Mouse (Mus musculus): Measurements from ENCODE around the gene Mettl15. TPM values are rescaled to one million over a fixed set of nuclear protein-coding genes. Genes with fewer than 3 reads are reported as not detected.

Mettl15 gene
- total and polyA plus RNA-seq, 3 experiments = 3.1 to 5.3 TPM; not detected in 1

DNA sequence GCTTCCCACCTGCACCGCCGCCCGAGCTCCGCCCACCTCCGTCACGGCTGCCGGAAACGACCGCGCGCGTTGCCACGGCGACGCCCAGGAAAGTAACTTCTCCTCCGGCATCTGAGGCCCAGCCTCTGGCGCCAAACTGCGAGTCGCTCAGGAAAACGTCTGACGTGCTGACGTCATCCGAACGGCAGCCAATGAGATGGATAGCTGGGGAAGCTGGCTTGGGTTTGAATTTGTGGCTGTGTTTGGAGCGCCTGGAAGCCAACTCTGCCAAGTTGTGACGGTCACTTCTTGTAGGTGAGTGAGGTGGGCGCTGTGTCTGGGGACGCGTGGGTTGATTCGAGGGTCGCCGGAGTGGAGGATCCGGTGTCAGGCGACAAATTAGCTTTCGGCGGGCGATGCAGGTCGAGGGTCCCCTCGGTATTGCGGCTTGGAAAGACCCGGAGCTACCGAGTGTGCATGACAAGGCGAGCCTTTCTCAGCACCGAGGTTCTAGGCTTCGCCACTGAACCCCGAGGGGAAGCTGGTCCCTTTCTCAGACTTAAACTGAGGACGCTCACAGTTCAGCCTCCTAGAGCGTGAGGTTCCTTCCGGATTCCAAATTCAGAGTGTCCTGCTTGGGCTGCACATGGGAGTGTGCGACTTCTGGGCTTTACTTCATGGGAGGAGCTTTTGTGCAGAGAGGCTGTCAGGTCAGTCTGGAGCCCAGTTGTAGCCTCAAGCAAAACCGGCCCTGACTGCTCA lies at the start of gene Mettl15, which contains the start of gene Kif18a (continued):
- no peak for TF ChIP-seq USF2 (IDR thresholded peaks at IDR 0.05; ENCODE audit: borderline replicate concordance in 1 of 2, insufficient read depth in 1 of 2, low read depth in 1 of 2, low read length in 2 of 2)
- no peak for TF ChIP-seq RAD21 (IDR thresholded peaks at IDR 0.05; ENCODE audit: low read depth, low read length)
- no peak for TF ChIP-seq BHLHE40 (IDR thresholded peaks at IDR 0.05; ENCODE audit: borderline replicate concordance, low read depth, low read length)

DNA sequence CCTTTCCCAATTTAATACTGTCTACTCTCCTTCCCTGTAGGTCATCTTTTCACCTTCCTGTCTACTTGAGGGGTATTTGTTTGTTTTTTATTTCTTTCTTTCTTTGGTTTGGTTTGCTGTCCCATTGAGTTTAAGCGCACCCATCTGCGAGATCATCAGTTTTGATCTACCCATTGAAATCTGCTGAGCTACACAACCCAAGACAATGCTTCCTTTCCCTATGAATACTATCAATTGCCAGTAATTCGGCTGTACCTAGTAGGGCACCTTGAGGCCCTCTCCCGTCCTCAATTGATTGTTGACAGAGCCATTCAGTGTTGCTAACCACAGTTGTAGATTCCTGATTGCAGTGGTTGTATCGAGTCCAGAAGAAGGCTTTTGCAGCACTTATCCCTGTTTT lies 30.8 kb upstream of the Mettl15 start:
- TF ChIP-seq USF2 (IDR thresholded peaks at IDR 0.05; ENCODE audit: borderline replicate concordance in 1 of 2, insufficient read depth in 1 of 2, low read depth in 1 of 2, low read length in 2 of 2) (no peak), NELFE (IDR thresholded peaks at IDR 0.05; ENCODE audit: low read depth, low read length) (no peak), E2F4 (IDR thresholded peaks at IDR 0.05; ENCODE audit: borderline replicate concordance, low read depth, low read length) (no peak), RCOR1 (IDR thresholded peaks at IDR 0.05; ENCODE audit: low read depth, low read length) (no peak), HCFC1 (IDR thresholded peaks at IDR 0.05; ENCODE audit: low read depth, low read length) (no peak), NRF1 (IDR thresholded peaks at IDR 0.05; ENCODE audit: insufficient read depth, low read depth, low read length, poor library complexity, severe bottlenecking) (no peak), ETS1 (IDR thresholded peaks at IDR 0.05; ENCODE audit: low read depth, low read length) (no peak), JUND (IDR thresholded peaks at IDR 0.05; ENCODE audit: low read depth, low read length) (no peak), TBP (IDR thresholded peaks at IDR 0.05; ENCODE audit: low read depth, low read length) (no peak), RAD21 (IDR thresholded peaks at IDR 0.05; ENCODE audit: low read depth, low read length) (no peak), POLR2AphosphoS5 (IDR thresholded peaks at IDR 0.05; ENCODE audit: borderline replicate concordance, low read depth, low read length) (no peak), KAT2A (conservative IDR thresholded peaks at IDR 0.05; ENCODE audit: low read depth, low read length) (no peak)

DNA sequence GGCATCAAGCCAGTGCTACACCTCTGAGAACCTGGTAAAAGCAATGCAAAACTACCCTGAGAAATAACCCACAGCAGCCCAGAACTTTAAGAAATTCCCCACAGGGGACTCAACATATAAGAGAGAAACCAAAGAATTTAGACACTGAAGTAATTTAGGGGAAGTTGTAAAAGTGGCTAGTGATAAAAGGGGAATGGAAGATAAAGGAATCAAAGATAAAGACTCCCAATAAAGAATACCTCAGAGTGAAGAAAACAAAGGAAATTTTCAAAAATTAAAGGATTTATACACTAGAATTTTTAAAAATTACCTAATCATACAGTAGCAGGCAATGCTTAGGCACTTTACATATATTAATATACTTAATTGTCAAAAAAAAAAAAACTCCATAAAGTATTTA lies 23.1 kb upstream of the Mettl15 start:
- Histone ChIP-seq H3K9ac (ENCODE audit: control insufficient read depth, low read depth, low read length, poor library complexity, severe bottlenecking) (no peak overlapping the region), H3K4me1 (ENCODE audit: control insufficient read depth in 1 of 2, insufficient read depth in 2 of 2, low read length in 2 of 2) (peaks cover 3 to 4% of the 10 kb centered on the region in 2 experiments; a peak in 2 of 4 replicates), H3K27ac (ENCODE audit: control insufficient read depth, low read depth, low read length) (no peak overlapping the region), H3K27me3 (ENCODE audit: control insufficient read depth in 1 of 2, insufficient read depth in 2 of 2, low read length in 2 of 2) (no peaks in the 10 kb centered on the region), H3K9me3 (replicated peaks; ENCODE audit: insufficient read depth, low read length) (no peaks in the 10 kb centered on the region), H3K79me2 (ENCODE audit: control insufficient read depth, insufficient read depth, low read length, poor library complexity) (no peaks in the 10 kb centered on the region), H3K4me3 (ENCODE audit: control insufficient read depth in 1 of 2, insufficient read depth in 1 of 2, low read depth in 2 of 2, low read length in 2 of 2) (no peak overlapping the region), H3K36me3 (ENCODE audit: control insufficient read depth in 1 of 2, insufficient read depth in 2 of 2, low read length in 2 of 2) (peaks cover 15 to 25% of the 10 kb centered on the region in 2 experiments)
- no peak for TF ChIP-seq CHD2 (IDR thresholded peaks at IDR 0.05; ENCODE audit: low read length)
- no peak for TF ChIP-seq MAX (IDR thresholded peaks at IDR 0.05; ENCODE audit: low read length)
- peak; percentile 85 for TF ChIP-seq GATA1 (IDR thresholded peaks at IDR 0.05; ENCODE audit: low read depth, low read length)
- TF ChIP-seq NRF1 (IDR thresholded peaks at IDR 0.05; ENCODE audit: insufficient read depth, low read depth, low read length, poor library complexity, severe bottlenecking) = no peak
- TF ChIP-seq EP300 (IDR thresholded peaks at IDR 0.05; ENCODE audit: low read depth in 1 of 2, low read length in 2 of 2) = peak in 1 of 2 experiments; percentile 68; a peak in 2 of 4 replicates
- TF ChIP-seq RCOR1 (IDR thresholded peaks at IDR 0.05; ENCODE audit: low read depth, low read length) = 0 out of 2 replicates have a peak, but pooled peaks have one; percentile 10
- no peak for TF ChIP-seq MYB (IDR thresholded peaks at IDR 0.05; ENCODE audit: low read depth, low read length)
- TF ChIP-seq BHLHE40 (IDR thresholded peaks at IDR 0.05; ENCODE audit: borderline replicate concordance, low read depth, low read length) = no peak
- no peak for TF ChIP-seq TBP (IDR thresholded peaks at IDR 0.05; ENCODE audit: low read depth, low read length)
- peak; percentile 15 for DNase-seq (ENCODE audit: low read depth, low spot score)

More for the DNA sequence above, 30.8 kb upstream of the Mettl15 start:
- Histone ChIP-seq H3K27me3 (ENCODE audit: control insufficient read depth in 1 of 2, insufficient read depth in 2 of 2, low read length in 2 of 2) (no peaks in the 10 kb centered on the region), H3K9me3 (replicated peaks; ENCODE audit: insufficient read depth, low read length) (no peaks in the 10 kb centered on the region), H3K4me3 (ENCODE audit: control insufficient read depth in 1 of 2, insufficient read depth in 1 of 2, low read depth in 2 of 2, low read length in 2 of 2) (no peak overlapping the region), H3K36me3 (ENCODE audit: control insufficient read depth in 1 of 2, insufficient read depth in 2 of 2, low read length in 2 of 2) (peaks cover 0 to 31% of the 10 kb centered on the region in 2 experiments; a peak in 2 of 4 replicates), H3K4me1 (ENCODE audit: control insufficient read depth in 1 of 2, insufficient read depth in 2 of 2, low read length in 2 of 2) (no peaks in the 10 kb centered on the region), H3K9ac (ENCODE audit: control insufficient read depth, low read depth, low read length, poor library complexity, severe bottlenecking) (no peak overlapping the region), H3K27ac (ENCODE audit: control insufficient read depth, low read depth, low read length) (no peak overlapping the region), H3K79me2 (ENCODE audit: control insufficient read depth, insufficient read depth, low read length, poor library complexity) (no peaks in the 10 kb centered on the region)
- DNase-seq (ENCODE audit: low read depth, low spot score) = no peak
